Mouse (Mus musculus): ENCODE measurements around the gene Lrrfip1. TPM values are rescaled to one million over a fixed set of nuclear protein-coding genes. Genes with fewer than 3 reads are reported as not detected.

Gene Lrrfip1
- polyA plus RNA-seq, 1 experiment, result 97.2 TPM

- Histone ChIP-seq H3K27me3 (ENCODE audit: control insufficient read depth, insufficient read depth, low read length, poor library complexity, severe bottlenecking) (no peaks in the 10 kb centered on the region), H3K4me1 (ENCODE audit: control insufficient read depth, insufficient read depth, low read length) (no peaks in the 10 kb centered on the region), H3K4me3 (ENCODE audit: low read depth, low read length) (no peak overlapping the region), H3K9ac (ENCODE audit: low read depth, poor library complexity, severe bottlenecking) (no peak overlapping the region), H3K27ac (ENCODE audit: insufficient read depth, low read length) (no peak overlapping the region), H3K9me3 (replicated peaks; ENCODE audit: control insufficient read depth, insufficient read depth, low read length, poor library complexity, severe bottlenecking) (no peaks in the 10 kb centered on the region), H3K36me3 (ENCODE audit: control insufficient read depth, insufficient read depth, low read length, poor library complexity, severe bottlenecking) (no peaks in the 10 kb centered on the region)
- no peak for TF ChIP-seq EP300 (IDR thresholded peaks at IDR 0.05; ENCODE audit: insufficient read depth, low read depth, low read length)
- TF ChIP-seq CTCF (IDR thresholded peaks at IDR 0.05; ENCODE audit: low read depth, low read length), result no peak
- no peak for TF ChIP-seq POLR2A (IDR thresholded peaks at IDR 0.05; ENCODE audit: insufficient read depth, low read length)
Measured at GRCm38 (mm10) chr1:91064053-91064452, 65.5 kb downstream of the Lrrfip1 start.

GRCm38 (mm10) chr1:91064903-91065525 lies 66.5 kb downstream of the Lrrfip1 start:
- Histone ChIP-seq H3K27me3 (ENCODE audit: control insufficient read depth, insufficient read depth, low read length, poor library complexity, severe bottlenecking) (no peaks in the 10 kb centered on the region), H3K4me1 (ENCODE audit: control insufficient read depth, insufficient read depth, low read length) (no peaks in the 10 kb centered on the region), H3K9me3 (replicated peaks; ENCODE audit: control insufficient read depth, insufficient read depth, low read length, poor library complexity, severe bottlenecking) (no peaks in the 10 kb centered on the region), H3K36me3 (ENCODE audit: control insufficient read depth, insufficient read depth, low read length, poor library complexity, severe bottlenecking) (no peaks in the 10 kb centered on the region), H3K9ac (ENCODE audit: low read depth, poor library complexity, severe bottlenecking) (no peak overlapping the region), H3K27ac (ENCODE audit: insufficient read depth, low read length) (no peak overlapping the region), H3K4me3 (ENCODE audit: low read depth, low read length) (no peak overlapping the region)
- TF ChIP-seq CTCF (IDR thresholded peaks at IDR 0.05; ENCODE audit: low read depth, low read length), result no peak
- no peak for TF ChIP-seq EP300 (IDR thresholded peaks at IDR 0.05; ENCODE audit: insufficient read depth, low read depth, low read length)
- no peak for TF ChIP-seq POLR2A (IDR thresholded peaks at IDR 0.05; ENCODE audit: insufficient read depth, low read length)

GRCm38 (mm10) chr1:91066061-91066460 lies 67.5 kb downstream of the Lrrfip1 start:
- Histone ChIP-seq H3K36me3 (ENCODE audit: control insufficient read depth, insufficient read depth, low read length, poor library complexity, severe bottlenecking) (no peaks in the 10 kb centered on the region), H3K27me3 (ENCODE audit: control insufficient read depth, insufficient read depth, low read length, poor library complexity, severe bottlenecking) (no peaks in the 10 kb centered on the region), H3K9me3 (replicated peaks; ENCODE audit: control insufficient read depth, insufficient read depth, low read length, poor library complexity, severe bottlenecking) (no peaks in the 10 kb centered on the region), H3K9ac (ENCODE audit: low read depth, poor library complexity, severe bottlenecking) (no peak overlapping the region), H3K4me3 (ENCODE audit: low read depth, low read length) (no peak overlapping the region), H3K4me1 (ENCODE audit: control insufficient read depth, insufficient read depth, low read length) (no peaks in the 10 kb centered on the region), H3K27ac (ENCODE audit: insufficient read depth, low read length) (no peak overlapping the region)
- TF ChIP-seq POLR2A (IDR thresholded peaks at IDR 0.05; ENCODE audit: insufficient read depth, low read length) (no peak), EP300 (IDR thresholded peaks at IDR 0.05; ENCODE audit: insufficient read depth, low read depth, low read length) (no peak), CTCF (IDR thresholded peaks at IDR 0.05; ENCODE audit: low read depth, low read length) (no peak)

- H3K4me1 ChIP-seq (ENCODE audit: control insufficient read depth, insufficient read depth, low read length), result no peaks in the 10 kb centered on the region
- TF ChIP-seq CTCF (IDR thresholded peaks at IDR 0.05; ENCODE audit: low read depth, low read length), result no peak
- no peak for TF ChIP-seq EP300 (IDR thresholded peaks at IDR 0.05; ENCODE audit: insufficient read depth, low read depth, low read length)
- TF ChIP-seq POLR2A (IDR thresholded peaks at IDR 0.05; ENCODE audit: insufficient read depth, low read length), result no peak
Measured at GRCm38 (mm10) chr1:91066599-91066998, 68.1 kb downstream of the Lrrfip1 start.

GRCm38 (mm10) chr1:91067716-91068115 lies 69.2 kb downstream of the Lrrfip1 start:
- no peak overlapping the region for H3K4me3 ChIP-seq (ENCODE audit: low read depth, low read length)
- H3K27ac ChIP-seq (ENCODE audit: insufficient read depth, low read length), result no peak overlapping the region
- H3K36me3 ChIP-seq (ENCODE audit: control insufficient read depth, insufficient read depth, low read length, poor library complexity, severe bottlenecking), result no peaks in the 10 kb centered on the region
- TF ChIP-seq EP300 (IDR thresholded peaks at IDR 0.05; ENCODE audit: insufficient read depth, low read depth, low read length) (no peak), CTCF (IDR thresholded peaks at IDR 0.05; ENCODE audit: low read depth, low read length) (no peak), POLR2A (IDR thresholded peaks at IDR 0.05; ENCODE audit: insufficient read depth, low read length) (no peak)
- no peak overlapping the region for H3K9ac ChIP-seq (ENCODE audit: low read depth, poor library complexity, severe bottlenecking)
- no peaks in the 10 kb centered on the region for H3K27me3 ChIP-seq (ENCODE audit: control insufficient read depth, insufficient read depth, low read length, poor library complexity, severe bottlenecking)
- no peaks in the 10 kb centered on the region for H3K4me1 ChIP-seq (ENCODE audit: control insufficient read depth, insufficient read depth, low read length)
- H3K9me3 ChIP-seq (replicated peaks; ENCODE audit: control insufficient read depth, insufficient read depth, low read length, poor library complexity, severe bottlenecking), result no peaks in the 10 kb centered on the region

More at GRCm38 (mm10) chr1:91066599-91066998, 68.1 kb downstream of the Lrrfip1 start:
- Histone ChIP-seq H3K9ac (ENCODE audit: low read depth, poor library complexity, severe bottlenecking) (no peak overlapping the region), H3K9me3 (replicated peaks; ENCODE audit: control insufficient read depth, insufficient read depth, low read length, poor library complexity, severe bottlenecking) (no peaks in the 10 kb centered on the region), H3K4me3 (ENCODE audit: low read depth, low read length) (no peak overlapping the region), H3K27ac (ENCODE audit: insufficient read depth, low read length) (no peak overlapping the region), H3K27me3 (ENCODE audit: control insufficient read depth, insufficient read depth, low read length, poor library complexity, severe bottlenecking) (no peaks in the 10 kb centered on the region), H3K36me3 (ENCODE audit: control insufficient read depth, insufficient read depth, low read length, poor library complexity, severe bottlenecking) (no peaks in the 10 kb centered on the region)

GRCm38 (mm10) chr1:91069575-91069974 lies 71.0 kb downstream of the Lrrfip1 start:
- TF ChIP-seq POLR2A (IDR thresholded peaks at IDR 0.05; ENCODE audit: insufficient read depth, low read length), result no peak
- TF ChIP-seq CTCF (IDR thresholded peaks at IDR 0.05; ENCODE audit: low read depth, low read length), result no peak
- no peak for TF ChIP-seq EP300 (IDR thresholded peaks at IDR 0.05; ENCODE audit: insufficient read depth, low read depth, low read length)
- no peak overlapping the region for H3K27ac ChIP-seq (ENCODE audit: insufficient read depth, low read length)
- no peaks in the 10 kb centered on the region for H3K9me3 ChIP-seq (replicated peaks; ENCODE audit: control insufficient read depth, insufficient read depth, low read length, poor library complexity, severe bottlenecking)
- no peak overlapping the region for H3K4me3 ChIP-seq (ENCODE audit: low read depth, low read length)
- H3K36me3 ChIP-seq (ENCODE audit: control insufficient read depth, insufficient read depth, low read length, poor library complexity, severe bottlenecking), result no peaks in the 10 kb centered on the region
- no peaks in the 10 kb centered on the region for H3K27me3 ChIP-seq (ENCODE audit: control insufficient read depth, insufficient read depth, low read length, poor library complexity, severe bottlenecking)
- no peaks in the 10 kb centered on the region for H3K4me1 ChIP-seq (ENCODE audit: control insufficient read depth, insufficient read depth, low read length)
- H3K9ac ChIP-seq (ENCODE audit: low read depth, poor library complexity, severe bottlenecking), result no peak overlapping the region

Data from ES-Bruce4 (cell line).